Mouse (Mus musculus): ENCODE results near the gene Prkn. TPM values are rescaled to one million over a fixed set of nuclear protein-coding genes. Genes with fewer than 3 reads are reported as not detected.

The Prkn gene
- polyA plus RNA-seq, 1 experiment from 2014 or later = 1.7 TPM

DNA sequence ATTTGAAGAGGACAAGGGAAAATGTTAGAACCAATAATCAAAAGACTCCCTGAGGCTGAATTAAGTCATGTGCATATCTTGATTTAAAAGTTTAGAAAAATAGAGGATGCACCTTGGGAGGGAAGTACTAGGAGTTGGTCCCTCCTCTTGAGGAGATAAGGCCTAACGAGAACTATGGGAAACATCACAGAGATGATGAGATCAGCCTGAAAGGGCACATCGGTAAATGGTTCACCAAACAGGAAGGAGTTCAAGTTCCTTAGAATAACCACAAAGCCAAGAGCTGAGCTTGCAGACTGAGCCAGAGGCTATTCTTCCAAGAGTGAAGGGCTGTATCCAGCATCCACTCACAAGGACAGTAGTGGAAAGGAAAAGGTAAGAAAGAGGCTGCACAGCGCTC lies 1004.8 kb downstream of the Prkn start:
- no peak for ATAC-seq (replicated peaks; ENCODE audit: insufficient number of reproducible peaks, low FRiP score, low TSS enrichment)
- Histone ChIP-seq H3K27me3 (ENCODE audit: control insufficient read depth, insufficient read depth, low read length) (no peaks in the 10 kb centered on the region), H3K4me2 (no peak overlapping the region), H3K4me1 (ENCODE audit: control insufficient read depth, insufficient read depth, low read length) (no peaks in the 10 kb centered on the region), H3K36me3 (ENCODE audit: control insufficient read depth, insufficient read depth, low read length) (no peaks in the 10 kb centered on the region), H3K9me3 (replicated peaks; ENCODE audit: control insufficient read depth, low read length) (no peaks in the 10 kb centered on the region), H3K9ac (ENCODE audit: low read depth, low read length) (no peak overlapping the region), H3K27ac (ENCODE audit: low read depth, low read length) (no peak overlapping the region), H3K4me3 (ENCODE audit: low read depth, low read length) (no peak overlapping the region)
- 66% methylated on average over 3 of the region's 3 CpGs for WGBS (ENCODE audit: insufficient replicate concordance)

DNA sequence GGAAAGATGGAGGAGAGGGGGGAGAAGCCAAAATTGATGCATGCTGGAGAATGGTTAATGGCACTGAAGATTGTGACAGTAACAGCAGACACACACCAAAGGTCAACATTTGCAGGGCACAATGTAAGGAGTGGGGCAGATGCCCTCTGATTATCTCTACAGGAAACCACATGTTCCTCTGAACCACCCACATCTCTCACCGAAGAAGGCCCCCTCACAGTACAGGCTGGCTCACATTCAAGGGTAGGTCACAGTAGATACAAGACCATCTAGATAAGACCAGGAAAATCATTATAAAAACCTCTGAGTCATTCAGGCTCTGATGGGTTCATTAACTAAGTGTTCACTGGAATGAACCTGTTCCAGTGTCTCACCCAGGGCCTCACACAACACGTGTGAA lies 1005.3 kb downstream of the Prkn start:
- H3K4me1 ChIP-seq (ENCODE audit: control insufficient read depth, insufficient read depth, low read length) = no peaks in the 10 kb centered on the region
- WGBS (ENCODE audit: insufficient replicate concordance) = 59% methylated on average over 2 of the region's 2 CpGs
- H3K9me3 ChIP-seq (replicated peaks; ENCODE audit: control insufficient read depth, low read length) = no peaks in the 10 kb centered on the region
- no peak for ATAC-seq (replicated peaks; ENCODE audit: insufficient number of reproducible peaks, low FRiP score, low TSS enrichment)
- no peak overlapping the region for H3K4me3 ChIP-seq (ENCODE audit: low read depth, low read length)
- no peak overlapping the region for H3K4me2 ChIP-seq
- H3K36me3 ChIP-seq (ENCODE audit: control insufficient read depth, insufficient read depth, low read length) = no peaks in the 10 kb centered on the region
- H3K27me3 ChIP-seq (ENCODE audit: control insufficient read depth, insufficient read depth, low read length) = no peaks in the 10 kb centered on the region
- H3K9ac ChIP-seq (ENCODE audit: low read depth, low read length) = no peak overlapping the region
- no peak overlapping the region for H3K27ac ChIP-seq (ENCODE audit: low read depth, low read length)

DNA sequence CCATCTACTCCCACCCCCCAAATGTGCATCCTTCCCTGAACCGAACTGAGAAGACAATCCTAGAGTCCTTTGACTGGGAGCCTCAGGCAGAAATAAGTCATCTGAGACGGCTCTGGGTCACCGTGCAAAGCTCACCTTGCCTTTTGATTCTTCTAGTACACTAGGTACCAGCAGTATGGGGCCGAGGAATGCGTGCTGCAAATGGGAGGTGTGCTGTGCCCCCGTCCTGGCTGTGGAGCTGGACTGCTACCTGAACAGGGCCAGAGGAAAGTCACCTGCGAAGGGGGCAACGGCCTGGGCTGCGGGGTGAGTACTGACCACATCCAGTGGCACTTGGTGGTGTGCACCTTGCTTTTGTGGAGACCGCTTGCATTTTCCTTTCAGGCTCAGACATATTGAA lies 1014.4 kb downstream of the Prkn start:
- Histone ChIP-seq H3K4me1 (ENCODE audit: control insufficient read depth, insufficient read depth, low read length) (no peaks in the 10 kb centered on the region), H3K4me3 (ENCODE audit: low read depth, low read length) (no peak overlapping the region), H3K36me3 (ENCODE audit: control insufficient read depth, insufficient read depth, low read length) (no peaks in the 10 kb centered on the region), H3K4me2 (no peak overlapping the region), H3K27ac (ENCODE audit: low read depth, low read length) (no peak overlapping the region), H3K9ac (ENCODE audit: low read depth, low read length) (no peak overlapping the region), H3K9me3 (replicated peaks; ENCODE audit: control insufficient read depth, low read length) (no peaks in the 10 kb centered on the region), H3K27me3 (ENCODE audit: control insufficient read depth, insufficient read depth, low read length) (no peaks in the 10 kb centered on the region)
- 83% methylated on average over 10 of the region's 10 CpGs for WGBS (ENCODE audit: insufficient replicate concordance)
- ATAC-seq (replicated peaks; ENCODE audit: insufficient number of reproducible peaks, low FRiP score, low TSS enrichment) = no peak

- no peaks in the 10 kb centered on the region for H3K36me3 ChIP-seq (ENCODE audit: control insufficient read depth, insufficient read depth, low read length)
- ATAC-seq (replicated peaks; ENCODE audit: insufficient number of reproducible peaks, low FRiP score, low TSS enrichment) = no peak
- no peaks in the 10 kb centered on the region for H3K4me1 ChIP-seq (ENCODE audit: control insufficient read depth, insufficient read depth, low read length)
- no peak overlapping the region for H3K4me2 ChIP-seq
- H3K9me3 ChIP-seq (replicated peaks; ENCODE audit: control insufficient read depth, low read length) = no peaks in the 10 kb centered on the region
- 79% methylated on average over 7 of the region's 7 CpGs for WGBS (ENCODE audit: insufficient replicate concordance)
- H3K4me3 ChIP-seq (ENCODE audit: low read depth, low read length) = no peak overlapping the region
- no peaks in the 10 kb centered on the region for H3K27me3 ChIP-seq (ENCODE audit: control insufficient read depth, insufficient read depth, low read length)
- H3K9ac ChIP-seq (ENCODE audit: low read depth, low read length) = no peak overlapping the region
- H3K27ac ChIP-seq (ENCODE audit: low read depth, low read length) = no peak overlapping the region
Measured at GRCm38 (mm10) chr17:11858772-11859405, 1018.7 kb downstream of the Prkn start.

GRCm38 (mm10) chr17:11861178-11861577 lies 1021.0 kb downstream of the Prkn start:
- no peak overlapping the region for H3K4me3 ChIP-seq (ENCODE audit: low read depth, low read length)
- H3K4me2 ChIP-seq = no peak overlapping the region
- 79% methylated on average over 6 of the region's 6 CpGs for WGBS (ENCODE audit: insufficient replicate concordance)
- H3K9me3 ChIP-seq (replicated peaks; ENCODE audit: control insufficient read depth, low read length) = no peaks in the 10 kb centered on the region
- no peaks in the 10 kb centered on the region for H3K36me3 ChIP-seq (ENCODE audit: control insufficient read depth, insufficient read depth, low read length)
- H3K4me1 ChIP-seq (ENCODE audit: control insufficient read depth, insufficient read depth, low read length) = no peaks in the 10 kb centered on the region
- H3K9ac ChIP-seq (ENCODE audit: low read depth, low read length) = no peak overlapping the region
- no peak for ATAC-seq (replicated peaks; ENCODE audit: insufficient number of reproducible peaks, low FRiP score, low TSS enrichment)
- no peak overlapping the region for H3K27ac ChIP-seq (ENCODE audit: low read depth, low read length)
- no peaks in the 10 kb centered on the region for H3K27me3 ChIP-seq (ENCODE audit: control insufficient read depth, insufficient read depth, low read length)

- H3K4me1 ChIP-seq (ENCODE audit: control insufficient read depth, insufficient read depth, low read length) = 0 out of 2 replicates have a peak, but pooled peaks cover 3% of the 10 kb centered on the region
- H3K4me2 ChIP-seq = no peak overlapping the region
- ATAC-seq (replicated peaks; ENCODE audit: insufficient number of reproducible peaks, low FRiP score, low TSS enrichment) = no peak
- no peaks in the 10 kb centered on the region for H3K9me3 ChIP-seq (replicated peaks; ENCODE audit: control insufficient read depth, low read length)
- no peak overlapping the region for H3K27ac ChIP-seq (ENCODE audit: low read depth, low read length)
- WGBS (ENCODE audit: insufficient replicate concordance) = 70% methylated on average over 2 of the region's 2 CpGs
- H3K27me3 ChIP-seq (ENCODE audit: control insufficient read depth, insufficient read depth, low read length) = no peaks in the 10 kb centered on the region
- no peaks in the 10 kb centered on the region for H3K36me3 ChIP-seq (ENCODE audit: control insufficient read depth, insufficient read depth, low read length)
- no peak overlapping the region for H3K9ac ChIP-seq (ENCODE audit: low read depth, low read length)
- no peak overlapping the region for H3K4me3 ChIP-seq (ENCODE audit: low read depth, low read length)
Measured at GRCm38 (mm10) chr17:11862360-11862759, 1022.2 kb downstream of the Prkn start.

DNA sequence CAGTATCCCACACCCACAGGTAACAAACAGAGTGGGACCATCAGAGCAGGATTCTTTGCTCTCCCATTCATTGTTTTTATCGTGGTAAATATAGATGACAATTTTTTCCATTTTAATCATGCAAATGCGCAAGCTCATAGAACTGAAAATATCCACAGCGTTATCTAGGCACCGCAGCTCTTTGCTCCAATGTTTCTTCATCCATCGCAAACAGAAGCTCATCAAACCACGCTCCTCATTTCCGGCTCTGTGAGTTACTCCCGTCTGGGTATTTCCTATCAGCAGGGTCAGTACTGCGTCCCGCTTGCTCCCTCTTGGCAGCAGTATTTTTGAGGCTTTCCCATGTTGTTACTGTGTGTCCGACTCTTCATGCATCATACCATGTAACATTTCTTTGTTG lies 1022.8 kb downstream of the Prkn start:
- ATAC-seq (replicated peaks; ENCODE audit: insufficient number of reproducible peaks, low FRiP score, low TSS enrichment) = no peak
- Histone ChIP-seq H3K27ac (ENCODE audit: low read depth, low read length) (no peak overlapping the region), H3K9me3 (replicated peaks; ENCODE audit: control insufficient read depth, low read length) (no peaks in the 10 kb centered on the region), H3K27me3 (ENCODE audit: control insufficient read depth, insufficient read depth, low read length) (no peaks in the 10 kb centered on the region), H3K4me3 (ENCODE audit: low read depth, low read length) (no peak overlapping the region), H3K9ac (ENCODE audit: low read depth, low read length) (no peak overlapping the region), H3K4me1 (ENCODE audit: control insufficient read depth, insufficient read depth, low read length) (0 out of 2 replicates have a peak, but pooled peaks cover 3% of the 10 kb centered on the region), H3K36me3 (ENCODE audit: control insufficient read depth, insufficient read depth, low read length) (no peaks in the 10 kb centered on the region), H3K4me2 (no peak overlapping the region)
- WGBS (ENCODE audit: insufficient replicate concordance) = 83% methylated on average over 11 of the region's 11 CpGs

DNA sequence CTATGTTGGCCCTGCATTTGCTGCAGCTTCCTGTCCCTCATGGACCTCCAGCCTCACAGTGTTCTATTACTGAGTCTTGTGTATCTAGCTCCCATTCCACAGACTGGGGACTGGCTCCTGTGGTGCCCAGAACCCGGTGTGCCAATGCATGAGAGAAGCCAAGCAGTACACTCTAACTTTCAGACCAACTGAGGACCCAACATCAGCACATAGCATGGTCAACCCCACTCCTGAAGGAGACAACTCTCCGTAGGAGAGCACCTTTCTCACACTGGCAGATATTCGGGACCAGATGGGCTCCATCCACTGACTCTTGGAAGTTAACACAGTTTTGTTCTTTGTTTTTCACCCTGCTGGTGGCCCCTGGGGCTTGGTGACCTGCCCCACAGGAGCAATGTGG lies 1026.0 kb downstream of the Prkn start:
- no peaks in the 10 kb centered on the region for H3K36me3 ChIP-seq (ENCODE audit: control insufficient read depth, insufficient read depth, low read length)
- H3K27me3 ChIP-seq (ENCODE audit: control insufficient read depth, insufficient read depth, low read length) = no peaks in the 10 kb centered on the region
- no peak overlapping the region for H3K27ac ChIP-seq (ENCODE audit: low read depth, low read length)
- H3K9ac ChIP-seq (ENCODE audit: low read depth, low read length) = no peak overlapping the region
- 0 out of 2 replicates have a peak, but pooled peaks cover 3% of the 10 kb centered on the region for H3K4me1 ChIP-seq (ENCODE audit: control insufficient read depth, insufficient read depth, low read length)
- no peaks in the 10 kb centered on the region for H3K9me3 ChIP-seq (replicated peaks; ENCODE audit: control insufficient read depth, low read length)
- no peak overlapping the region for H3K4me2 ChIP-seq
- ATAC-seq (replicated peaks; ENCODE audit: insufficient number of reproducible peaks, low FRiP score, low TSS enrichment) = no peak
- 83% methylated on average over 3 of the region's 3 CpGs for WGBS (ENCODE audit: insufficient replicate concordance)
- no peak overlapping the region for H3K4me3 ChIP-seq (ENCODE audit: low read depth, low read length)

Data from heart, embryonic 11.5 days (tissue).